Mouse (Mus musculus): Measurements from ENCODE around the gene Thra.

DNA sequence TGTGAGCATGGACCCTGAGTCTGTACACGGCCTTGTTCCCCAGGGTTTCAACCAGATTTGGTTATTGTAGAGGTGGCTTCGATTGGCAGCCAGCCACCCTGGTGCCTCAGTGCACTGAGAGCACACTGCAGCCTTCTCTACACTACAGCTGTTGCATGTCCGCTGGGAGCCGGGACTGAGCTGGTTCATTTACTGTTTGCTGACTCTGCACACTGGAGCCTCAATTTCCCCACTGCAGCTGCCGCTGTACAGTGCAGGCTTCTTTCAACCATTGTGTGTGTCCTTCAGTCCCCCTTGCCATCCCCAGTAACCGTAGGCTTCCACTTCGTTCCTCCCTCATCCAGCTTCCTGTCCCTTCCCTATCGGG lies 429 bp upstream of the Thra start:
- TF ChIP-seq FLI1 (IDR thresholded peaks at IDR 0.05; ENCODE audit: low read length), result no peak
- TF ChIP-seq GATA1 (IDR thresholded peaks at IDR 0.05; ENCODE audit: borderline replicate concordance, low read length), result no peak
